Mouse (Mus musculus) embryonic facial prominence, embryonic 15.5 days (tissue): ENCODE measurements at regions not wholly inside any gene's neighbourhood (a gene's known extent, or its start where the extent isn't known, plus 50 kb on each side); places are given as distances from the start of the nearest gene placed in this dataset.
"Not testable (repeated sequence)": the region's sequence is repeated elsewhere in the genome, so short reads cannot be mapped to it uniquely, and the experiment has no call there.

ENCODE experiments used
- ATAC-seq: fragments of 200-750 bp; cut with Nextera tagmentation; 2 replicates; pipeline ENCODE4 v1.8.0; 2017; ENCODE audit warnings: low read depth, moderate TSS enrichment; ENCODE audit not compliant: insufficient number of reproducible peaks, low FRiP score, low TSS enrichment
- H3K27ac ChIP-seq: fragments of 300-500 bp; sonication (generic); replicated peaks from 2 replicates; pipeline ENCODE4 v1.5.1; 2015; ENCODE audit warnings: mild to moderate bottlenecking, inconsistent platforms
- H3K27me3 ChIP-seq: fragments of 300-500 bp; sonication (generic); 2 replicates; pipeline ENCODE4 v1.6.1; 2015; ENCODE audit warnings: inconsistent platforms
- H3K36me3 ChIP-seq: fragments of 300-500 bp; sonication (generic); 2 replicates; pipeline ENCODE4 v1.6.1; 2015; ENCODE audit warnings: mild to moderate bottlenecking, inconsistent platforms
- H3K4me1 ChIP-seq: fragments of 300-500 bp; sonication (generic); 2 replicates; pipeline ENCODE4 v1.6.1; 2015; ENCODE audit warnings: inconsistent platforms
- H3K4me2 ChIP-seq: fragments of 300-500 bp; sonication (generic); replicated peaks from 2 replicates; pipeline ENCODE4 v1.6.1; 2015; ENCODE audit warnings: mild to moderate bottlenecking, inconsistent platforms
- H3K4me3 ChIP-seq: fragments of 300-500 bp; sonication (generic); replicated peaks from 2 replicates; pipeline ENCODE4 v1.5.1; 2015; ENCODE audit warnings: mild to moderate bottlenecking, inconsistent platforms
- H3K9ac ChIP-seq: fragments of 300-500 bp; sonication (generic); 2 replicates; pipeline ENCODE4 v1.6.1; 2015; ENCODE audit warnings: inconsistent platforms
- H3K9me3 ChIP-seq: fragments of 300-500 bp; sonication (generic); replicated peaks from 2 replicates; pipeline ENCODE4 v1.6.1; 2016; ENCODE audit warnings: inconsistent platforms
- WGBS: fragments of 180-500 bp; shearing (Covaris S2); methylation state at CpG from one replicate; pipeline ENCODE4 v1.1.7; 2015; 5-methylcytosine and 5-hydroxymethylcytosine counted together

DNA sequence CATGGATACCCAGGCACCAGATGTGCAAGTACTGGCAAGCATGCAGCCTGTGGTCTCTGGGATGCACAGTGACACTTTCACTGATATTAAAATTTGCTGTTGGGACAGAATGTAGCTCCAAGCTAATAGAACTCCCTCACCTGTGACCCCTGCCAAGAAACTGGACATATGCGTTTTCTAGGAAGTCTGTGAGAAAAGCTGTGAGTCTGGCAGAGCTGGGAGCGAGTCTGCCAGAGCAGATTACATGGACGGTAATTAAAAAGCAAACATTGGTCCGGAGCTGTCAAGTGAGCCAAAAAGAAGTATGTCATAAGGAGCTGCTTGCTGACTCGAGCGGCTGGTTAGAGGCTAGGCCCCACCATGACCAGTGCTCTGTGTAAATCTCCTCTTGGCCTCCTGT, 147.1 kb downstream of the Tsen15 start:
- Histone ChIP-seq H3K27ac (no peak overlapping the region), H3K4me2 (no peak overlapping the region), H3K9ac (no peak overlapping the region), H3K36me3 (no peaks in the 10 kb centered on the region), H3K9me3 (no peaks in the 10 kb centered on the region), H3K27me3 (no peaks in the 10 kb centered on the region), H3K4me3 (no peak overlapping the region), H3K4me1 (no peaks in the 10 kb centered on the region)
- 61% methylated on average over 6 of the region's 6 CpGs for WGBS
- no peak for ATAC-seq

DNA sequence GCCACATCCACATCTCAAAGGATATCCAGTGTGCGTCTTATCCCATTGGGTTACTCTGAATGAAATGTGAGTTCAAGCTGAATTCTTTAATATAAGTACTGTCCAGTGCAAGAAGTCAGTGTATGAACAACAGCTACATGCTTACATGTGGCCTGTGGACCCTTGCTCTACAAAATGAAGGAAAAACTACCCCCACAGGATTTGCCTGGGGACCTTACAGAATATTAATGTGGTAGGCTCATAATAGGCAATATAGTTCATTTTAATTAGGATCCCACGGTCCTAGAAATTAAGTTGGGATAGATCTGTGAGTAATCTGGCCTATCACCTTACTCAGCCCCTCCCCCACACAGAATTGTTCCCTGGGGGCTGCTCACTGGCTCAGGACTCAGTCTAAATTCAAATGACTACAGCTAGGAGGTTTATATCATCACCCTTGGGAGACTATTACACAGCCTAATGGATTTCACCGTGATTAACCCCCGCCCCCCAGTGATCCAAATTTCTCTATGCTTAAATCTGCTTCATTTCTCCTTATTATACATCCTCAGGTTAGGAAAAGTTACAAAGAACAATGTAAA, 145.4 kb upstream of the 1700025G04Rik start:
- Histone ChIP-seq H3K9me3 (no peaks in the 10 kb centered on the region), H3K4me2 (no peak overlapping the region), H3K27ac (no peak overlapping the region), H3K27me3 (no peaks in the 10 kb centered on the region), H3K36me3 (no peaks in the 10 kb centered on the region), H3K4me3 (no peak overlapping the region), H3K4me1 (no peaks in the 10 kb centered on the region), H3K9ac (no peak overlapping the region)
- no peak for ATAC-seq
- WGBS = 71% methylated on average over 4 of the region's 4 CpGs

DNA sequence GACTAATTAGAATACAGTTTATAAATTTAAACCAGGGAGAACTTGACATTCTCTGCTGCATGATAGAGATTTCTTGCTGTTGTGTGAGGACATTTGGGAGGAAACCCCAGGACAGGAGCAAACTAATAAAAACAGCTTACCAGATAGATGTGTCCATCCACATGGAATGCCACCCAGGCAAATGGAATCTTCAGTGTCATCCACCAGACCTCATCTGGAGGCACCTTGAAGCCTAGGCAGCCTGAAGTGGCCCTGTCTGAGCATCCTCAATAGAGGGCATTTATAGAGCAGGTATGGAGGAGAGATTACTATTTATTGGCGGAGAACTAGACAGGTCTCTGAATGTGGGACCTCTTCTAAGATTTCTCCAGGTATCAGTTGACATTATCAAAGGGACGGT, 144.8 kb upstream of the 1700025G04Rik start:
- no peak for ATAC-seq
- Histone ChIP-seq H3K9ac (no peak overlapping the region), H3K9me3 (no peaks in the 10 kb centered on the region), H3K36me3 (no peaks in the 10 kb centered on the region), H3K4me1 (no peaks in the 10 kb centered on the region), H3K4me3 (no peak overlapping the region), H3K27me3 (no peaks in the 10 kb centered on the region), H3K4me2 (no peak overlapping the region), H3K27ac (no peak overlapping the region)
- 95% methylated on average over 2 of the region's 2 CpGs for WGBS

DNA sequence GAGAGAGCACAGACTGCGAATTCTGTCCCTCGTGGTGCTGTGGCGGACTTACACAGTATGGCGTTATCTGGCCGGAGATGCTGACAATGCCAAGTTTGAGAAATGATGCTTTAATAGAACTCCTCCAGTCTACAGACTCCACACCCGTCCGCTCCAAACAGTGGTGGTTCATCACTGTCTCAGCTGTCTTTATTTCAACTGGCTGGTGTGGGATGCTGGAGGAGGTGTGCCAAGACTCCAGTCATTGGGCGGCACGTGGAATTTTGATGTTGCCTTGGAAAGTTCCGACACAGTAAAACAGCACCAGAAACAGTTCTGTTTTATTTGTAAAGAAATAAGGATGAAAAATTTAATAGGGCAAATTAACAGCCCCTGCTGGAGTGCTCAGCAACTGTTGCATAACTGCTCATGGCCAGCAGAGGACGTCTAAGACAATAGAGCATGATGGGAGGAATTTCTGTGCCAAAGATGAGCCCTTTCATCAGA, 141.8 kb upstream of the 1700025G04Rik start:
- Histone ChIP-seq H3K4me1 (no peaks in the 10 kb centered on the region), H3K27ac (no peak overlapping the region), H3K9me3 (no peaks in the 10 kb centered on the region), H3K9ac (no peak overlapping the region), H3K4me2 (no peak overlapping the region), H3K27me3 (no peaks in the 10 kb centered on the region), H3K4me3 (no peak overlapping the region), H3K36me3 (no peaks in the 10 kb centered on the region)
- ATAC-seq = no peak
- 64% methylated on average over 11 of the region's 11 CpGs for WGBS

DNA sequence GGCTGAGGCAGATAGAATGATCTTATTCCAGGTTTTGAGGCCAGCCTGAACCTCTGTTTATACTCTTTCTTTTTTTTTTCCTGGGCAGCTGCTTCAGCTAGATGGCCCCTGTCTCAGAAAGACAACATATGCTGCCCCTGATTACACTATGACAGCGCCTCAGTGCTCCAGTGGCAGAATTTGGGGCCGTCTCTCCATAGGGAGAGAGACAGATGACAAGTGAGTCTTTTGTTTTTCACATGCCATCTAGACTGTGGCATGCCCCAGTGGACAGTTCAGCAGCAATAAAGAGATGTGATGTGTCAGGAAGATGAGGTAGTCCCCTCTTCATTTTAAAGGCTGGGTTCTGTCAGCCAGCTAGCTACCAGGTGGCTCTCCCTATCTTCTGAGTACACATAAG, 139.8 kb upstream of the 1700025G04Rik start:
- 73% methylated on average over 2 of the region's 2 CpGs for WGBS
- Histone ChIP-seq H3K4me2 (no peak overlapping the region), H3K4me3 (no peak overlapping the region), H3K27me3 (no peaks in the 10 kb centered on the region), H3K9me3 (no peaks in the 10 kb centered on the region), H3K4me1 (no peaks in the 10 kb centered on the region), H3K9ac (no peak overlapping the region), H3K36me3 (no peaks in the 10 kb centered on the region), H3K27ac (no peak overlapping the region)
- ATAC-seq = no peak

DNA sequence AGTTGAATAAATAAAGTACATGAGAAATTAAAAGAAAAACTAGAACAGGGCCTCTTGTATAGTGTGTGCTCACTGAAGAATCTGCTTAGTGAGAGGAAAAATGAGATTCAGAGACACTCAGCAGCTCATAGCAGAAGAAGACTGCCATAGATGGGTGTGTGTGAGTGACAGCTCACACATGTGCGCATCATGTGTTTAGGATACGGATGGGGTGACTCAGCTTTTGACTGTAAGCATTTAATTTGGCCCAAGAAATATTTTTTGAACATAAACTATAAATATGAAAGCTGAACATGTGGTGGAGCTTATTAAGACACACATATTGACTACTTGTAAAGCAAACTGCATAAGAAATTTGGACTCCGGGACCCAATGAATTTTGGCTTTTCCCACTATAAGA, 136.1 kb upstream of the 1700025G04Rik start:
- H3K4me1 ChIP-seq = no peaks in the 10 kb centered on the region
- no peak overlapping the region for H3K4me2 ChIP-seq
- no peaks in the 10 kb centered on the region for H3K9me3 ChIP-seq
- no peak overlapping the region for H3K4me3 ChIP-seq
- H3K9ac ChIP-seq = no peak overlapping the region
- peak overlapping the region; percentile 53 for H3K27ac ChIP-seq
- H3K36me3 ChIP-seq = no peaks in the 10 kb centered on the region
- 54% methylated on average over 3 of the region's 3 CpGs for WGBS
- ATAC-seq = peak; percentile 31; the same call in 1 of the 2 replicates
- no peaks in the 10 kb centered on the region for H3K27me3 ChIP-seq

DNA sequence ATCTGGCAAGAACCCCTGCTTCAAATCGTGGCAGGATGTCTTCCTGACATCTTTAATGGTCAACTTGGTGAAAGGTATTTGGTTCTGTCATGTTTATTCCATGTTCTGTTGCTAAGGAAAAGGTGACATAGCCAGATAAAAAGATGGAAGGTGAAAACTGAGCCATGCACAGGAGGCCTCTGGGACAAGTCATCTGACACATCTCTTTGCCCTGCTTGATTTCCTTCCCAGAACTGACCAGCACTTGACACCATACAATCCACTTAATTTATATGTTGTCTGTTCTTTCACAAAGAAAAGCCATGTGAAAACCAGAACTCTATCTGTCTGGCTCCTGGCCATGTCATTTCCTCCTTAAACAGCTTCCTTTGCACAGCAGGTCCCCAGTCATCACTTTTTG, 133.7 kb upstream of the 1700025G04Rik start:
- Histone ChIP-seq H3K4me2 (no peak overlapping the region), H3K27me3 (no peaks in the 10 kb centered on the region), H3K27ac (no peak overlapping the region), H3K4me3 (no peak overlapping the region), H3K9ac (no peak overlapping the region), H3K4me1 (0 out of 2 replicates have a peak, but pooled peaks cover 3% of the 10 kb centered on the region), H3K9me3 (no peaks in the 10 kb centered on the region), H3K36me3 (no peaks in the 10 kb centered on the region)
- 58% methylated on average over 1 of the region's 1 CpGs for WGBS
- no peak for ATAC-seq

DNA sequence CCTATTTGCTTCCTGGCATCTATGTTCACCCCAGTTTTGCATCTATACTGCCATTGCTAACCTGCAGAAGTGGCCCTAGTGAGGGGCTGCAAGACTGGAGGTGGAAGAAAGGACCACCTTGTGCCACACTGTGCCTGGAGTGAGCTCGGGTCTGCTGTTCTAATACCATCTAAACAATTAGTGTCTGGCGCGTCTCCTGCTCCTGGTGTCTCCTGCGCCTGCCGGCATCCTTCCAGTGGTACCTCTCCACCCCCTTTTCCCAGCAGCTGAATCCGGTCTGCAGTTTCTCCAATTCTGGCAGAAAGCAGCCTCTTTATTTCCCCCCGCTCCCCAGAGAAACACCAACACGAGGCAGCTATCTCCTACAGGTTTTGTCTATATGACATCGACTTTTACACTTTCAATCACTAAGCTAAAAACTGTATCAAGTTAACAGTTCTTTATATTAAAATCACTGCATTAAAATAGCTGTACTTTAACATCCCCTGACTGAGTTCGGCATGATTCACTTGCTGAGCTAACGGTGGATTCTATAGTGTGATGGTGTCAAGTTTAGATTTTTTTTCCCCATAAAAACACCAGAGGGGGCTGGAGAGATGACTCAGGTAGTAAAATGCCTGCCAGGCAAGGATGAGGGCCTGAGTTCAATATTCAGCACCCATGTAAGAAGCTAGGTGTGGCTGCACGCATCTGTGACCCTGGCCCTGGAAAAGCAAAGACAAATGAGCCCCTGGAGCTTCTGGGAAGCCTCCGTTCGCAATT, 131.1 kb upstream of the 1700025G04Rik start:
- Histone ChIP-seq H3K9ac (no peak overlapping the region), H3K27ac (no peak overlapping the region), H3K4me1 (peaks cover 6% of the 10 kb centered on the region; the same call in 1 of the 2 replicates), H3K27me3 (no peaks in the 10 kb centered on the region), H3K9me3 (no peaks in the 10 kb centered on the region), H3K4me2 (no peak overlapping the region), H3K36me3 (no peaks in the 10 kb centered on the region), H3K4me3 (no peak overlapping the region)
- WGBS = 80% methylated on average over 14 of the region's 14 CpGs
- ATAC-seq = no peak

DNA sequence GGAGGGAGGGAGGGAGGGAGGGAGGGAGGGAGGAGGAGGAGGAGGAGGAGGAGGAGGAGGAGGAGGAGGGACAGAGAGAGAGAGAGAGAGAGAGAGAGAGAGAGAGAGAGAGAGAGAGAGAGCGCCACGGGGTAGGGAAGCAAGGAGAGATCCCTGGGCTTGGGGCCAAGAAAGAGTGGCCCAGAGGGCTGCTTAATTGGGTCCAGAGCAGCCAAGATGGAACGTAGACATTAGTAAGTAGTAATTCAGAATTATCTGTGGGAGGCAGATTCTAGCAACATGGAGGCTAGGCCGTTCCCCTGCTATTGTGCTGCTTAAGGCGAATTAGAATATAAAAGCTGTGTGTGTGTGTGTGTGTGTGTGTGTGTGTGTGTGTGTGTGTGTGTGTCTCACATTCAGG, 129.8 kb upstream of the 1700025G04Rik start:
- WGBS = 30% methylated on average over 5 of the region's 5 CpGs
- not testable (repeated sequence) for H3K9me3 ChIP-seq, H3K9ac ChIP-seq, H3K4me1 ChIP-seq, H3K36me3 ChIP-seq, H3K4me3 ChIP-seq, H3K4me2 ChIP-seq, ATAC-seq, H3K27ac ChIP-seq, H3K27me3 ChIP-seq

DNA sequence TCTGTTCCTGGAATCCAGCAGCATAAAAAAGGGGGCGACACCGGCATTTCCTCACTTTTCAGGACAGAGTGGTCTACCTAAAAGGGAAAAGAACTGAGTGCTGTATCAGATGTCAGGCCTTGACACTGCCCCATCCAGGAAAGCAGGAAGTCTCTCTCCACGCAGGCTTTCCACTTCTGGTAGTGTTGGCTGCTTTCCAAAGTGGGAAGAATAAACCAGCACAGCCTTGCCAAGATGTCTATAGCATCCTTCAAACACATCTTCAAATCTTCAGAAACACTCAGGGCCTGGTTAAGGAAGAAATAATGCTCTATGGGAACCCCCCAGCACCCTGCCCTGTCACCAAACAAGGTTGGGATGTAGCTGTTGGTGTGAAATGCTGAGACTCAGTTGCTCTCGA, 127.5 kb upstream of the 1700025G04Rik start:
- Histone ChIP-seq H3K4me3 (no peak overlapping the region), H3K36me3 (no peaks in the 10 kb centered on the region), H3K27ac (no peak overlapping the region), H3K9ac (no peak overlapping the region), H3K9me3 (no peaks in the 10 kb centered on the region), H3K27me3 (no peaks in the 10 kb centered on the region), H3K4me2 (no peak overlapping the region), H3K4me1 (peaks cover 6% of the 10 kb centered on the region; the same call in 1 of the 2 replicates)
- 47% methylated on average over 4 of the region's 4 CpGs for WGBS
- ATAC-seq = no peak

DNA sequence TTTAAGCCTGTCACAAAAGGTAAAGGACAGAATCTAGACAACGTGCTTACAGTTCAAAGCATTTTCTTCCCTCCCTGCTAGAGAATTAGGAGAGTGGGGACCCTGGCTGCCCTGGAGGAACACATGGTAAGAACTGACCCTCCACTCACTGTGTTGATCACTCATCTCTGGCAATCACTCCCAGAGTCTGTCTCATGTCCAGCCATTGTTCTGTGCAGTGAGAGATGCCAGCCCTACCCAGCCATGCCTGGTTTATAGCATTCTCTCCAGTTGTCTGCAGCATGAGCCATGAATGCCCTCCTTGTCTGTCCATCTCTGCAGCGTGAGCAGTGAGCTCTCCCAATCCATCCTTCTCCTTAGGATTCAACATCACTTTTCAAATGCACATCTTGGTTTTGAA, 124.5 kb upstream of the 1700025G04Rik start:
- Histone ChIP-seq H3K9me3 (no peaks in the 10 kb centered on the region), H3K27me3 (no peaks in the 10 kb centered on the region), H3K4me2 (no peak overlapping the region), H3K27ac (no peak overlapping the region), H3K9ac (no peak overlapping the region), H3K4me1 (peaks cover 6% of the 10 kb centered on the region; the same call in 1 of the 2 replicates), H3K4me3 (no peak overlapping the region), H3K36me3 (no peaks in the 10 kb centered on the region)
- ATAC-seq = no peak
- WGBS = 70% methylated on average over 2 of the region's 2 CpGs

DNA sequence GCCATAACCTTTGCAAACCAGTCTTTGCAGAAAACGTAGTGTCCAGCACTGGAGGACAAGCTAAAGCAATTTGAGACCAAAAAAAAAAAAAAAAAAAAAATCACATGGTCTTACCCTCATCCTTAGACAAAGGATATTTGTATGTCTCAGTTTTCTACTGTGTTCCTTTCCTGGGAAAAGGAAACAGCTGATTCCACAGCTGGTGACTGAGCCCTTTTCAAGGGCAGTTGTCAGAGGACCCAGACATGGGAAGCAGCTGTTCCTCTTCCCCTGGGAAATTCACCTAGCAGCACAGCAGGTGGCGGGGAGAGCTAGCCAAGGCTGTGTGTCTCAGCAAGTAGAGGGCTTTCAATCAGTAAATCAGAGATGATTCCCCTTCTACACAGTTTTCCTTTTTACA, 113.3 kb upstream of the 1700025G04Rik start:
- no peaks in the 10 kb centered on the region for H3K9me3 ChIP-seq

More for the DNA sequence above, 113.3 kb upstream of the 1700025G04Rik start:
- H3K27ac ChIP-seq = no peak overlapping the region
- no peak overlapping the region for H3K9ac ChIP-seq
- WGBS = 49% methylated on average over 2 of the region's 2 CpGs
- no peak overlapping the region for H3K4me3 ChIP-seq
- H3K36me3 ChIP-seq = no peaks in the 10 kb centered on the region
- no peak overlapping the region for H3K4me2 ChIP-seq
- H3K27me3 ChIP-seq = no peaks in the 10 kb centered on the region
- peak; percentile 63 for ATAC-seq
- H3K4me1 ChIP-seq = no peaks in the 10 kb centered on the region
